ENCODE assay signal across 8 mouse cellular contexts in the genomic region with DNA sequence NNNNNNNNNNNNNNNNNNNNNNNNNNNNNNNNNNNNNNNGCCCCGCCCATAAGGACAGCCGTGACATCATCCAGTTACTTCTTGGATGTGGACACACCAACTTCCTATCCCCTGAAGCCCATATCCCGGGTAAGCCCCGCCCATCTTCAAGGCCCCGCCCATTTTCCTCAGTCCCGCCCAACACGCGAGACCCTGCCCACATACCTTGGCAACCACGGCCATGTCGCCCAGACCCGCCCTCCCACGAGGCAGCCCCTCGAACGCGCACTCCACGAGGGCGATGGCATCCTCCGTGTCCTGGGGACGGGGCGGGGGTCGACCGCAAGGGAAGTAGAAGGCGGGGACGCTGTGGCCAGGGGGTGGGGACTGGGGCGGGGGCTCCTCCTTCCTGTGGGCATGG. TPM values are rescaled to one million over a fixed set of nuclear protein-coding genes. Genes with fewer than 3 reads are reported as not detected.
DNase-seq lines count a peak whose midpoint lies in the region; ATAC-seq and TF ChIP-seq lines count a peak whose summit lies in the region.

No protein-coding gene starts in this region.

- H3K4me3 ChIP-seq in heart, postnatal 0 days (ENCODE audit: low read depth, low read length) = peak overlapping the region; percentile 71
- H3K4me3 ChIP-seq in macrophage (ENCODE audit: inconsistent target) = peak overlapping the region; percentile 15; the same call in 1 of the 2 replicates
- H3K4me3 ChIP-seq in stomach, postnatal 0 days (ENCODE audit: low read depth, low read length) = peak overlapping the region; percentile 68

- no peaks in the 10 kb centered on the region for H3K4me1 ChIP-seq in heart, postnatal 0 days (ENCODE audit: control insufficient read depth, insufficient read depth)
- no peaks in the 10 kb centered on the region for H3K4me1 ChIP-seq in stomach, postnatal 0 days (replicated peaks; ENCODE audit: control insufficient read depth, insufficient read depth)

- TF ChIP-seq CTCF in heart, postnatal 0 days (IDR thresholded peaks at IDR 0.05; ENCODE audit: low read depth) = no peak
- no peak for TF ChIP-seq CTCF in stomach, postnatal 0 days (IDR thresholded peaks at IDR 0.05; ENCODE audit: low read depth)

- no peaks in the 10 kb centered on the region for H3K9me3 ChIP-seq in heart, postnatal 0 days (replicated peaks; ENCODE audit: control insufficient read depth, low read length)
- H3K9me3 ChIP-seq in stomach, postnatal 0 days (ENCODE audit: control insufficient read depth, low read length) = no peaks in the 10 kb centered on the region

- no peak for ATAC-seq in cerebellum, adult (ENCODE audit: insufficient number of reproducible peaks, low FRiP score, low TSS enrichment)
- ATAC-seq in common myeloid progenitor, adult 5-6 weeks (replicated peaks; ENCODE audit: low read depth, poor library complexity, severe bottlenecking) = peak; percentile 0
- 0 out of 2 replicates have a peak, but pooled peaks have one; percentile 0 for ATAC-seq in heart, postnatal 0 days (ENCODE audit: insufficient read depth, low read depth)
- ATAC-seq in stomach, postnatal 0 days (ENCODE audit: low FRiP score, low TSS enrichment) = no peak; the same call in 1 of the 2 replicates

- 2% methylated on average over 21 of the region's 25 CpGs for WGBS in heart, postnatal 0 days
- WGBS in macrophage (ENCODE audit: missing documents) = 5% methylated on average over 17 of the region's 25 CpGs
- WGBS in stomach, postnatal 0 days = 6% methylated on average over 23 of the region's 25 CpGs

- no peaks in the 10 kb centered on the region for H3K36me3 ChIP-seq in heart, postnatal 0 days (replicated peaks; ENCODE audit: control insufficient read depth, insufficient read depth, low read length)
- H3K36me3 ChIP-seq in macrophage (ENCODE audit: inconsistent target) = no peaks in the 10 kb centered on the region
- no peaks in the 10 kb centered on the region for H3K36me3 ChIP-seq in stomach, postnatal 0 days (ENCODE audit: control insufficient read depth, insufficient read depth, low read length)

- peak overlapping the region; percentile 72; the same call in 1 of the 2 replicates for H3K9ac ChIP-seq in heart, postnatal 0 days (replicated peaks; ENCODE audit: low read depth, low read length)
- H3K9ac ChIP-seq in stomach, postnatal 0 days (ENCODE audit: low read length) = peak overlapping the region; percentile 52; the same call in 1 of the 2 replicates

- peak; percentile 75 for DNase-seq in cerebellum, adult 11 months
- DNase-seq in R1 (ENCODE audit: low read depth, low spot score) = peak; percentile 83
- DNase-seq in heart, postnatal 0 days (ENCODE audit: low spot score) = peak; percentile 69
- DNase-seq in left cerebral cortex, adult 11 months (ENCODE audit: low spot score) = peak; percentile 73
- DNase-seq in stomach, postnatal 0 days (ENCODE audit: low spot score) = no peak

- peak overlapping the region; percentile 99 for H3K27ac ChIP-seq in heart, postnatal 0 days (ENCODE audit: low read depth)
- H3K27ac ChIP-seq in macrophage = peak overlapping the region; percentile 54
- peak overlapping the region; percentile 99 for H3K27ac ChIP-seq in stomach, postnatal 0 days (replicated peaks)

- H3K4me2 ChIP-seq in heart, postnatal 0 days (ENCODE audit: low read depth, low read length) = peak overlapping the region; percentile 84
- peak overlapping the region; percentile 74 for H3K4me2 ChIP-seq in stomach, postnatal 0 days (replicated peaks; ENCODE audit: low read depth)

- TF ChIP-seq EP300 in heart, postnatal 0 days (IDR thresholded peaks at IDR 0.05; ENCODE audit: low read depth) = no peak
- TF ChIP-seq EP300 in stomach, postnatal 0 days (optimal IDR thresholded peaks at IDR 0.05) = no peak

- H3K79me2 ChIP-seq in macrophage (ENCODE audit: inconsistent target) = no peaks in the 10 kb centered on the region

- H3K27me3 ChIP-seq in heart, postnatal 0 days (ENCODE audit: control insufficient read depth, insufficient read depth, low read length) = no peaks in the 10 kb centered on the region
- no peaks in the 10 kb centered on the region for H3K27me3 ChIP-seq in stomach, postnatal 0 days (ENCODE audit: control insufficient read depth, insufficient read depth, low read length)

RNA-seq across cellular contexts. Expression of a gene that starts 54.3 kb away (rescaled TPM):
- total RNA-seq in common myeloid progenitor, adult 5-6 weeks (2017) = 11.1 and 23.5 TPM in 2 replicates
- total RNA-seq in heart, postnatal 0 days (2014; rRNA removed; ENCODE audit: low replicate concordance) = 78.4 and 252 TPM in 2 replicates
- 128 and 133 TPM in 2 replicates for polyA plus RNA-seq in heart, postnatal 0 days (2015; fragmentation: Nextera tagmentation; extraction: Ambion mirVana)
- 100 to 1,000 TPM; 156 to 333 (median 232) TPM for total RNA-seq in macrophage (2018; cell fraction: chromatin; rRNA removed)
- 10 to 100 TPM; 35.1 to 75.0 (median 56.4) TPM for total RNA-seq in macrophage (2018; cell fraction: cytosol; rRNA removed)
- total RNA-seq in macrophage (2018; cell fraction: nucleus; rRNA removed) = 100 to 1,000 TPM in 23 of 26 experiments, 10 to 100 TPM in 3; 69.7 to 271 (median 164) TPM
- polyA plus RNA-seq in macrophage (2018) = 23.2 to 71.8 TPM (median 40.4 TPM) in 3 replicates
- 78.9 and 88.2 TPM in 2 replicates for polyA plus RNA-seq in stomach, postnatal 0 days (2015; fragmentation: Nextera tagmentation; extraction: Ambion mirVana)

Comparison
In these comparisons a context has a peak if more than half of its experiments do, and no peak if none do; other contexts are left out.
1. ATAC-seq: peak in common myeloid progenitor, adult 5-6 weeks (single experiment) and heart, postnatal 0 days (single experiment); none in cerebellum, adult (single experiment) and stomach, postnatal 0 days (single experiment).
2. H3K4me3 ChIP-seq: peak in every context shown above with its lines; median percentile 71 in heart, postnatal 0 days; 68 in stomach, postnatal 0 days; 15 in macrophage.
3. Peak in every context shown above with its lines, with median percentiles within 50 percentile points of each other: H3K27ac ChIP-seq.